Mouse (Mus musculus) stomach, embryonic 16.5 days (tissue): ENCODE measurements around the gene Jpt1. TPM values are rescaled to one million over a fixed set of nuclear protein-coding genes. Genes with fewer than 3 reads are reported as not detected.

Experiments
- ATAC-seq: fragments of 200-750 bp; cut with Nextera tagmentation; 2 replicates; pipeline ENCODE4 v1.8.0; 2017; ENCODE audit warnings: moderate number of reproducible peaks, moderate TSS enrichment; ENCODE audit not compliant: insufficient read depth, low FRiP score
- H3K27ac ChIP-seq: fragments of 300-500 bp; sonication (generic); 2 replicates; pipeline ENCODE4 v1.5.1; 2014; ENCODE audit warnings: low read length
- H3K27me3 ChIP-seq: fragments of 300-500 bp; sonication (generic); 2 replicates; pipeline ENCODE4 v1.6.1; 2014; ENCODE audit warnings: low read length, control low read depth, mixed read lengths; ENCODE audit not compliant: control insufficient read depth, insufficient read depth
- H3K36me3 ChIP-seq: fragments of 300-500 bp; sonication (generic); 2 replicates; pipeline ENCODE4 v1.6.1; 2014; ENCODE audit warnings: low read length; ENCODE audit not compliant: control insufficient read depth, insufficient read depth
- H3K4me1 ChIP-seq: fragments of 300-500 bp; sonication (generic); 2 replicates; pipeline ENCODE4 v1.6.1; 2014; ENCODE audit warnings: low read length, control low read depth, mixed read lengths; ENCODE audit not compliant: control insufficient read depth, insufficient read depth
- H3K4me2 ChIP-seq: fragments of 300-500 bp; sonication (generic); 2 replicates; pipeline ENCODE4 v1.6.1; 2014; ENCODE audit warnings: low read depth, low read length, mixed read lengths
- H3K4me3 ChIP-seq: fragments of 300-500 bp; sonication (generic); replicated peaks from 2 replicates; pipeline ENCODE4 v1.5.1; 2014; ENCODE audit warnings: mild to moderate bottlenecking, low read length
- H3K9ac ChIP-seq: fragments of 300-500 bp; sonication (generic); 2 replicates; pipeline ENCODE4 v1.6.1; 2014; ENCODE audit warnings: low read length
- H3K9me3 ChIP-seq: fragments of 300-500 bp; sonication (generic); replicated peaks from 2 replicates; pipeline ENCODE4 v1.6.1; 2016; ENCODE audit warnings: low read length, control low read depth; ENCODE audit not compliant: control insufficient read depth
- WGBS: fragments of 180-500 bp; shearing (Covaris S2); extraction: QIAGEN DNeasy Blood & Tissue Kit; methylation state at CpG from one replicate; pipeline ENCODE4 v1.1.7; 2014; 5-methylcytosine and 5-hydroxymethylcytosine counted together
- polyA plus RNA-seq: library from polyadenylated mRNA; unstranded; fragments of >200 nt; fragmentation: Nextera tagmentation; extraction: Ambion mirVana; gene quantifications from 2 replicates; pipeline ENCODE4 v1.2.1, GENCODE M21; 2015

Gene Jpt1
- polyA plus RNA-seq, 1 experiment from 2014 or later, result 457 TPM

GRCm38 (mm10) chr11:115516942-115517341, 2.8 kb upstream of the Jpt1 start:
- 75% methylated on average over 5 of the region's 5 CpGs for WGBS

GRCm38 (mm10) chr11:115515021-115515420, 834 bp upstream of the Jpt1 start:
- WGBS, result 67% methylated on average over 6 of the region's 6 CpGs
- H3K36me3 ChIP-seq, result no peaks in the 10 kb centered on the region
- no peaks in the 10 kb centered on the region for H3K27me3 ChIP-seq
- no peak for ATAC-seq
- no peak overlapping the region for H3K27ac ChIP-seq
- H3K4me1 ChIP-seq, result peaks cover 29% of the 10 kb centered on the region
- no peaks in the 10 kb centered on the region for H3K9me3 ChIP-seq
- no peak overlapping the region for H3K4me3 ChIP-seq
- H3K9ac ChIP-seq, result no peak overlapping the region
- H3K4me2 ChIP-seq, result no peak overlapping the region

More at GRCm38 (mm10) chr11:115516942-115517341, 2.8 kb upstream of the Jpt1 start:
- no peak for ATAC-seq
- Histone ChIP-seq H3K27me3 (no peaks in the 10 kb centered on the region), H3K9me3 (no peaks in the 10 kb centered on the region), H3K4me1 (peaks cover 10% of the 10 kb centered on the region), H3K4me3 (no peak overlapping the region), H3K36me3 (no peaks in the 10 kb centered on the region), H3K9ac (no peak overlapping the region), H3K4me2 (no peak overlapping the region), H3K27ac (no peak overlapping the region)

GRCm38 (mm10) chr11:115513271-115514237, 633 bp downstream of the Jpt1 start:
- H3K27me3 ChIP-seq, result no peaks in the 10 kb centered on the region
- H3K4me2 ChIP-seq, result peak overlapping the region; percentile 91
- WGBS, result under 1% methylated on average over 57 of the region's 57 CpGs
- H3K4me3 ChIP-seq, result peak overlapping the region; percentile 98
- peak overlapping the region; percentile 97 for H3K9ac ChIP-seq
- H3K36me3 ChIP-seq, result no peaks in the 10 kb centered on the region
- H3K4me1 ChIP-seq, result peaks cover 37% of the 10 kb centered on the region
- H3K9me3 ChIP-seq, result no peaks in the 10 kb centered on the region
- peak overlapping the region; percentile 88 for H3K27ac ChIP-seq
- ATAC-seq, result peak; percentile 65

DNA sequence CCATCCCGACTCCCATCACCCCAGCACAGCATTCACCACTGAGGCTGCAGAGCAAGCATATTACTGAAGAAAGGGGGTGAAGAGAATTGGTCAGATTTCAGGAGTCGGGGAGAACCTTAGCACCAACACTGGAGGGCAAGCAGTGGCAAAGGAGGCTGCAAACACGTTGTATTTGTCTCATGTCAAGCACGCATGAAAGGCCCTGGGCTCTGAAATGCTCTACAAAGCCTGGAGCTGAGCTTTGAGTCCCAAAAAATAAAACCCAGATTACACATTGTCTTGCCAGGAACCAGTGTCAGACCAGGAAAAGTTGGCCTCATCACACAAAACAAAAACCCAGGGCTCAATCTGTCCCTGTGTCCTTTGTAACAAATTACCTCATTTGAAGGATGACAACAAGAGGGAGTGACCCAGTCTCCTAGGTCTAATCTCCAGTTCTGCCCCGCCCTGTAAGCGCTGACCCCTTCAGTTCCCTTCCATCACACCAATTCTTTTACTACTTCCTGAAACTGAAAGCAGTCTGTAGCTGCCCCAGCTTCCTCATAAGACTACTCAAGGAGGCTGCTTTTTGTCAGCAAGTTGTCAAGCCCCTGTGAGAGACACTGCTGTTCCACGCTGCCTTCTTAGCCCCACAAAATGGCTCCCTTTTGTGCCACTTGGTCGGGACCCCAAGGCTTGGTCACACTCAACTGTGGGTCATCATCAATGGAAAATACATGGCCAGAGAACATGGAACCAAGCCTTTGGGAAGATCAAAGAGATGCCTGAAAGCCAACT, 1.6 kb downstream of the Jpt1 start:
- ATAC-seq, result no peak
- WGBS, result 17% methylated on average over 8 of the region's 8 CpGs
- Histone ChIP-seq H3K4me1 (peaks cover 43% of the 10 kb centered on the region), H3K36me3 (no peaks in the 10 kb centered on the region), H3K4me3 (peak overlapping the region; percentile 98), H3K27me3 (no peaks in the 10 kb centered on the region), H3K9ac (peak overlapping the region; percentile 97), H3K9me3 (no peaks in the 10 kb centered on the region), H3K4me2 (peak overlapping the region; percentile 91), H3K27ac (peak overlapping the region; percentile 88)

- no peaks in the 10 kb centered on the region for H3K27me3 ChIP-seq
- peaks cover 48% of the 10 kb centered on the region for H3K4me1 ChIP-seq
Measured at GRCm38 (mm10) chr11:115512004-115512403, 2.2 kb downstream of the Jpt1 start.

GRCm38 (mm10) chr11:115511121-115511520, 3.1 kb downstream of the Jpt1 start:
- Histone ChIP-seq H3K4me1 (peaks cover 51% of the 10 kb centered on the region), H3K9me3 (no peaks in the 10 kb centered on the region), H3K4me3 (peak overlapping the region; percentile 98), H3K36me3 (no peaks in the 10 kb centered on the region), H3K27me3 (no peaks in the 10 kb centered on the region), H3K9ac (peak overlapping the region; percentile 97; the same call in 1 of the 2 replicates), H3K27ac (peak overlapping the region; percentile 29; the same call in 1 of the 2 replicates), H3K4me2 (peak overlapping the region; percentile 91)
- ATAC-seq, result no peak
- 50% methylated on average over 2 of the region's 2 CpGs for WGBS

More at GRCm38 (mm10) chr11:115512004-115512403, 2.2 kb downstream of the Jpt1 start:
- peak overlapping the region; percentile 97 for H3K9ac ChIP-seq
- ATAC-seq, result no peak
- H3K36me3 ChIP-seq, result no peaks in the 10 kb centered on the region
- H3K9me3 ChIP-seq, result no peaks in the 10 kb centered on the region
- peak overlapping the region; percentile 98 for H3K4me3 ChIP-seq
- peak overlapping the region; percentile 88 for H3K27ac ChIP-seq
- peak overlapping the region; percentile 91 for H3K4me2 ChIP-seq
- 28% methylated on average over 3 of the region's 3 CpGs for WGBS

- Histone ChIP-seq H3K4me1 (peaks cover 53% of the 10 kb centered on the region), H3K27ac (peak overlapping the region; percentile 39), H3K9me3 (no peaks in the 10 kb centered on the region), H3K4me2 (peak overlapping the region; percentile 91), H3K4me3 (peak overlapping the region; percentile 11; the same call in 1 of the 2 replicates), H3K27me3 (no peaks in the 10 kb centered on the region), H3K36me3 (no peaks in the 10 kb centered on the region), H3K9ac (peak overlapping the region; percentile 58)
- ATAC-seq, result no peak
- WGBS, result 46% methylated on average over 5 of the region's 5 CpGs
Measured at GRCm38 (mm10) chr11:115510507-115510888, 3.7 kb downstream of the Jpt1 start.

- Histone ChIP-seq H3K9ac (peak overlapping the region; percentile 58), H3K4me2 (peak overlapping the region; percentile 91), H3K36me3 (no peaks in the 10 kb centered on the region), H3K4me3 (peak overlapping the region; percentile 11), H3K27ac (peak overlapping the region; percentile 39), H3K4me1 (peaks cover 53% of the 10 kb centered on the region), H3K9me3 (no peaks in the 10 kb centered on the region), H3K27me3 (no peaks in the 10 kb centered on the region)
- no peak for ATAC-seq
- WGBS, result 38% methylated on average over 6 of the region's 6 CpGs
Measured at GRCm38 (mm10) chr11:115509773-115510506, 4.2 kb downstream of the Jpt1 start.
